Mouse (Mus musculus): ENCODE measurements around the gene Mapk6.

- peak; percentile 29 for TF ChIP-seq CTCF (IDR thresholded peaks at IDR 0.05; ENCODE audit: low read depth)
- TF ChIP-seq EP300 (IDR thresholded peaks at IDR 0.05; ENCODE audit: low read depth): no peak
Measured at GRCm38 (mm10) chr9:75441691-75442131, 31.9 kb upstream of the Mapk6 start.

Data from heart, postnatal 0 days (tissue).